15 mouse cellular contexts compared by ENCODE assay signal in genomic region chr9:46172953-46173352, GRCm38 (mm10). TPM values are rescaled to one million over a fixed set of nuclear protein-coding genes. Genes with fewer than 3 reads are reported as not detected.
DNase-seq lines count a peak whose midpoint lies in the region; ATAC-seq and TF ChIP-seq lines count a peak whose summit lies in the region.
"Had no signal": no experiment of that assay in that cellular context is flagged by ENCODE, and none has a peak within 500 bp of the region (broad histone marks: within the 10 kb centered on the region; RNA-seq: fewer than 3 reads in every experiment).

No protein-coding gene starts in this region.

- WGBS in stomach, embryonic 14.5 days, result 34% methylated on average over 2 of the region's 2 CpGs
- 28% methylated on average over 2 of the region's 2 CpGs for WGBS in stomach, postnatal 0 days
- WGBS in embryonic facial prominence, embryonic 15.5 days, result 71% methylated on average over 2 of the region's 2 CpGs
- WGBS in midbrain, embryonic 11.5 days, result 68% methylated on average over 2 of the region's 2 CpGs

- no peak overlapping the region for H3K9ac ChIP-seq in stomach, embryonic 14.5 days (replicated peaks; ENCODE audit: low read depth, low read length)
- H3K9ac ChIP-seq in stomach, postnatal 0 days (ENCODE audit: low read length), result no peak overlapping the region
- no peak overlapping the region for H3K9ac ChIP-seq in embryonic facial prominence, embryonic 15.5 days
- H3K9ac ChIP-seq in midbrain, embryonic 11.5 days (ENCODE audit: low read length), result no peak overlapping the region
- H3K9ac ChIP-seq: hindbrain, embryonic 13.5 days; liver, embryonic 15.5 days had no signal

- peaks cover 11% of the 10 kb centered on the region for H3K4me1 ChIP-seq in stomach, embryonic 14.5 days (ENCODE audit: control insufficient read depth, insufficient read depth, low read length)
- peaks cover 4% of the 10 kb centered on the region for H3K4me1 ChIP-seq in stomach, postnatal 0 days (replicated peaks; ENCODE audit: control insufficient read depth, insufficient read depth)
- peaks cover 39% of the 10 kb centered on the region for H3K4me1 ChIP-seq in embryonic facial prominence, embryonic 15.5 days
- H3K4me1 ChIP-seq in midbrain, embryonic 11.5 days (ENCODE audit: control insufficient read depth, insufficient read depth, low read length), result no peaks in the 10 kb centered on the region
- H3K4me1 ChIP-seq: hindbrain, embryonic 13.5 days had no signal

- H3K4me2 ChIP-seq in stomach, embryonic 14.5 days (replicated peaks; ENCODE audit: low read depth, low read length), result no peak overlapping the region
- no peak overlapping the region for H3K4me2 ChIP-seq in stomach, postnatal 0 days (replicated peaks; ENCODE audit: low read depth)
- no peak overlapping the region for H3K4me2 ChIP-seq in embryonic facial prominence, embryonic 15.5 days (replicated peaks)
- H3K4me2 ChIP-seq in midbrain, embryonic 11.5 days, result no peak overlapping the region
- H3K4me2 ChIP-seq: hindbrain, embryonic 13.5 days; liver, embryonic 15.5 days had no signal

- no peak for TF ChIP-seq EP300 in stomach, postnatal 0 days (optimal IDR thresholded peaks at IDR 0.05)

- TF ChIP-seq CTCF in stomach, postnatal 0 days (IDR thresholded peaks at IDR 0.05; ENCODE audit: low read depth), result no peak

- peak; percentile 4 for DNase-seq in cerebellum, adult 11-12 months
- no peak for DNase-seq in cerebellum, postnatal 14 days
- no peak for DNase-seq in stomach, postnatal 0 days (ENCODE audit: low spot score)
- peak; percentile 44 for DNase-seq in naive thymus-derived CD4-positive, alpha-beta T cell, adult 2 months (ENCODE audit: low read depth)
- DNase-seq in ovary, postnatal 14 days (ENCODE audit: low spot score), result no peak
- DNase-seq in midbrain, embryonic 11.5 days (ENCODE audit: low spot score, missing footprints), result no peak
- DNase-seq: B cell, adult 2 months; cerebellum, adult 8-10 months; embryo, embryonic 11 days; kidney, adult 2 months; thymus, postnatal 25 days had no signal

- H3K4me3 ChIP-seq in stomach, embryonic 14.5 days (ENCODE audit: low read depth, low read length), result no peak overlapping the region
- H3K4me3 ChIP-seq in stomach, postnatal 0 days (ENCODE audit: low read depth, low read length), result no peak overlapping the region
- no peak overlapping the region for H3K4me3 ChIP-seq in embryonic facial prominence, embryonic 15.5 days (replicated peaks)
- no peak overlapping the region for H3K4me3 ChIP-seq in midbrain, embryonic 11.5 days (ENCODE audit: low read depth, low read length)
- H3K4me3 ChIP-seq: hindbrain, embryonic 13.5 days; liver, embryonic 15.5 days had no signal

- no peaks in the 10 kb centered on the region for H3K36me3 ChIP-seq in stomach, embryonic 14.5 days (ENCODE audit: control insufficient read depth, insufficient read depth, low read length)
- H3K36me3 ChIP-seq in stomach, postnatal 0 days (ENCODE audit: control insufficient read depth, insufficient read depth, low read length), result no peaks in the 10 kb centered on the region
- H3K36me3 ChIP-seq in embryonic facial prominence, embryonic 15.5 days, result no peaks in the 10 kb centered on the region; the same call in 1 of the 2 replicates
- no peaks in the 10 kb centered on the region for H3K36me3 ChIP-seq in midbrain, embryonic 11.5 days (ENCODE audit: control insufficient read depth, insufficient read depth, low read length)

- H3K27ac ChIP-seq in stomach, embryonic 14.5 days (ENCODE audit: low read length), result 0 out of 2 replicates have a peak overlapping the region, but pooled peaks have one; percentile 18
- H3K27ac ChIP-seq in stomach, postnatal 0 days (replicated peaks), result no peak overlapping the region
- H3K27ac ChIP-seq in embryonic facial prominence, embryonic 15.5 days (replicated peaks), result peak overlapping the region; percentile 56
- H3K27ac ChIP-seq in midbrain, embryonic 11.5 days (ENCODE audit: low read depth, low read length), result no peak overlapping the region
- H3K27ac ChIP-seq: hindbrain, embryonic 13.5 days; liver, embryonic 15.5 days had no signal

- no peaks in the 10 kb centered on the region for H3K27me3 ChIP-seq in stomach, embryonic 14.5 days (ENCODE audit: control insufficient read depth, insufficient read depth, low read length)
- H3K27me3 ChIP-seq in stomach, postnatal 0 days (ENCODE audit: control insufficient read depth, insufficient read depth, low read length), result no peaks in the 10 kb centered on the region
- H3K27me3 ChIP-seq in embryonic facial prominence, embryonic 15.5 days, result no peaks in the 10 kb centered on the region
- H3K27me3 ChIP-seq in midbrain, embryonic 11.5 days (ENCODE audit: control insufficient read depth, insufficient read depth, low read length), result no peaks in the 10 kb centered on the region
- H3K27me3 ChIP-seq: hindbrain, embryonic 13.5 days; liver, embryonic 15.5 days had no signal

- no peaks in the 10 kb centered on the region for H3K9me3 ChIP-seq in stomach, embryonic 14.5 days (ENCODE audit: control insufficient read depth, low read depth, low read length)
- no peaks in the 10 kb centered on the region for H3K9me3 ChIP-seq in stomach, postnatal 0 days (ENCODE audit: control insufficient read depth, low read length)
- H3K9me3 ChIP-seq in embryonic facial prominence, embryonic 15.5 days (replicated peaks), result no peaks in the 10 kb centered on the region
- no peaks in the 10 kb centered on the region for H3K9me3 ChIP-seq in midbrain, embryonic 11.5 days (ENCODE audit: control insufficient read depth, low read length)
- H3K9me3 ChIP-seq: hindbrain, embryonic 13.5 days; liver, embryonic 15.5 days had no signal

- ATAC-seq in stomach, embryonic 14.5 days (ENCODE audit: insufficient number of reproducible peaks, insufficient read depth, low FRiP score, low read depth), result no peak
- no peak for ATAC-seq in stomach, postnatal 0 days (ENCODE audit: low FRiP score, low TSS enrichment)
- no peak for ATAC-seq in embryonic facial prominence, embryonic 15.5 days (ENCODE audit: insufficient number of reproducible peaks, low FRiP score, low TSS enrichment, low read depth)
- no peak for ATAC-seq in midbrain, embryonic 11.5 days (ENCODE audit: low FRiP score)

RNA-seq across cellular contexts. Expression of gene Apoa1, which starts 55.4 kb away (rescaled TPM):
- polyA plus RNA-seq in stomach, embryonic 14.5 days (2014; fragmentation: Nextera tagmentation; extraction: Ambion mirVana), result 70.2 and 73.0 TPM in 2 replicates
- polyA plus RNA-seq in stomach, postnatal 0 days (2015; fragmentation: Nextera tagmentation; extraction: Ambion mirVana), result 318 and 335 TPM in 2 replicates
- 1.2 and 2.1 TPM in 2 replicates for polyA plus RNA-seq in embryonic facial prominence, embryonic 15.5 days (2015; fragmentation: Nextera tagmentation; extraction: Ambion mirVana)
- polyA plus RNA-seq in midbrain, embryonic 11.5 days (2014; fragmentation: Nextera tagmentation; extraction: Ambion mirVana), result 0.68 and 1.00 TPM in 2 replicates

Comparison
In these comparisons a context has a peak if more than half of its experiments do, and no peak if none do; other contexts are left out.
1. DNase-seq: peak in cerebellum, adult 11-12 months (single experiment) and naive thymus-derived CD4-positive, alpha-beta T cell, adult 2 months (single experiment); none in cerebellum, postnatal 14 days (0 of 2), stomach, postnatal 0 days (single experiment), ovary, postnatal 14 days (single experiment) and midbrain, embryonic 11.5 days (single experiment).
2. H3K27ac ChIP-seq: peak in stomach, embryonic 14.5 days (single experiment) and embryonic facial prominence, embryonic 15.5 days (single experiment); none in stomach, postnatal 0 days (single experiment) and midbrain, embryonic 11.5 days (single experiment).
3. RNA of gene Apoa1, which starts 55.4 kb away (polyA plus RNA-seq): 318 to 335 TPM in stomach, postnatal 0 days and 70.2 to 73.0 TPM in stomach, embryonic 14.5 days; 1.2 to 2.1 TPM in embryonic facial prominence, embryonic 15.5 days and 0.68 to 1.00 TPM in midbrain, embryonic 11.5 days; every median in the first group is over 10 times any median in the second.